Mouse (Mus musculus) E14TG2a.4 (cell line): ENCODE data around the gene Gm20662.

Experiments
- CTCF ChIP-seq: conservative IDR thresholded peaks from 2 replicates; pipeline ENCODE4 v1.5.1; 2014; ENCODE audit warnings: low read length
- NANOG ChIP-seq: IDR thresholded peaks from 2 replicates; pipeline ENCODE4 v1.6.1; 2014; ENCODE audit warnings: borderline replicate concordance, low read length, mixed read lengths
- POU5F1 ChIP-seq: IDR thresholded peaks from 2 replicates; pipeline ENCODE4 v1.6.1; 2014; ENCODE audit warnings: low read length, borderline replicate concordance

DNA sequence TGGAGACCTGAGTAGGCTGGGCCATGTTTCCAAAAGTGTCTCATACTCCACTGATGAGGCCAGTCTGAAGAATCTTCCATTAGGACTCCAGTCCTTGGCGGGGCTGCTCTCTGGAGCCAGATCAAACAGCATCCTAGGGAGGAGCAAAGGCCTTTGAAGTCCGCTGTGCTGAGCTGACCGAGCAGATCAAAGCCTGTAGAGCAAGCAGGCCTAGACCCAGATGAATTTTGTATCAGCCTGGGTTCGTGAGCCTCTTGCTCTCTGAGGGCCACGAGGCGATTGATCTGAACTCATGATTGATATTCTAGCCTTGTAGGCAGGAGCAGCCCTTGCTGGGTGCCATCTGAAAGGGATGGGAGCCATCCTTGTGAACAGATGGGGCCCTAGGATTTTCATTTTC is 36.3 kb upstream of the Gm20662 start:
- no peak for TF ChIP-seq CTCF
- no peak for TF ChIP-seq POU5F1
- no peak for TF ChIP-seq NANOG
